Comparison of ENCODE assay signal across 14 mouse cellular contexts in the genomic region with DNA sequence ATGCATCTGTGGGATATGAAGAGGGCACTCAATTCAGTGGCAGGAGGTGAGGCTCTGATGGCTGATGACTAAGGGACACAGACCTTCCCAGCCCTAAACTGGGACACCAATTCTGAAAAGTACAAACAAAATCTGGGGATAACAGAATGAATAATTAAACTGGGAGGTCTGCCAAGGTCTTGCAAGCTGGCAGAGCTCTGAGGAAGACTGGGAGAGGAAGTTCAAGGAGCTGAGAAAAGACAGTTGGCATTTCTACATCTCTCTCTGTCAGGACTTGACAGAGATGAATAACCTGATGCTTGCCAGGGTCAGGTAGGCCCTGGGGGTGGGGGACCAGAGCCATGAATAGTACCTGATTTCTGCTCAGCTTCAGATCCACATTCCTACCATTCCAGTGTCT. TPM values are rescaled to one million over a fixed set of nuclear protein-coding genes. Genes with fewer than 3 reads are reported as not detected.
A peak's percentile ranks its signal among the peaks of the same experiment; 100 is the strongest.
DNase-seq lines count a peak whose midpoint lies in the region; ATAC-seq and TF ChIP-seq lines count a peak whose summit lies in the region.
"Had no signal": no experiment of that assay in that cellular context is flagged by ENCODE, and none has a peak within 500 bp of the region (broad histone marks: within the 10 kb centered on the region; RNA-seq: fewer than 3 reads in every experiment).

No protein-coding gene starts in this region.

- H3K4me1 ChIP-seq in liver, adult 2 months (ENCODE audit: control insufficient read depth, insufficient read depth, low read length): no peaks in the 10 kb centered on the region
- H3K4me1 ChIP-seq in liver, embryonic 11.5 days (replicated peaks; ENCODE audit: control insufficient read depth, insufficient read depth, low read length): no peaks in the 10 kb centered on the region; the same call in 1 of the 2 replicates
- peaks cover 42% of the 10 kb centered on the region for H3K4me1 ChIP-seq in heart, postnatal 0 days (ENCODE audit: control insufficient read depth, insufficient read depth)

- no peaks in the 10 kb centered on the region for H3K36me3 ChIP-seq in liver, adult 2 months (ENCODE audit: control insufficient read depth, insufficient read depth, low read length)
- H3K36me3 ChIP-seq in liver, embryonic 11.5 days (ENCODE audit: control insufficient read depth, insufficient read depth, low read length): no peaks in the 10 kb centered on the region
- H3K36me3 ChIP-seq in heart, postnatal 0 days (replicated peaks; ENCODE audit: control insufficient read depth, insufficient read depth, low read length): no peaks in the 10 kb centered on the region
- H3K36me3 ChIP-seq: forebrain, embryonic 10.5 days; neural tube, embryonic 12.5 days had no signal

- TF ChIP-seq CTCF in liver, adult 2 months (IDR thresholded peaks at IDR 0.05; ENCODE audit: low read depth, low read length): no peak
- TF ChIP-seq CTCF in heart, postnatal 0 days (IDR thresholded peaks at IDR 0.05; ENCODE audit: low read depth): no peak

- no peak overlapping the region for H3K9ac ChIP-seq in liver, adult 2 months (ENCODE audit: low read depth, low read length)
- no peak overlapping the region for H3K9ac ChIP-seq in liver, embryonic 11.5 days (ENCODE audit: low read depth, low read length)
- no peak overlapping the region for H3K9ac ChIP-seq in heart, postnatal 0 days (replicated peaks; ENCODE audit: low read depth, low read length)
- H3K9ac ChIP-seq: neural tube, embryonic 12.5 days had no signal

- intact Hi-C loops in heart, postnatal 14 days (cut with DNase I): no loop called here
- intact Hi-C loops in left cerebral cortex, postnatal 36 days (cut with DNase I): no loop called here

- no peak overlapping the region for H3K27ac ChIP-seq in liver, adult 2 months (replicated peaks; ENCODE audit: insufficient read depth, low read depth, low read length)
- H3K27ac ChIP-seq in liver, embryonic 11.5 days (ENCODE audit: low read depth, low read length): no peak overlapping the region
- H3K27ac ChIP-seq in heart, postnatal 0 days (ENCODE audit: low read depth): peak overlapping the region; percentile 39
- H3K27ac ChIP-seq: forebrain, embryonic 10.5 days; neural tube, embryonic 12.5 days had no signal

- H3K4me3 ChIP-seq in liver, adult 2 months (ENCODE audit: insufficient read depth, low read depth, low read length): no peak overlapping the region
- no peak overlapping the region for H3K4me3 ChIP-seq in liver, embryonic 11.5 days (ENCODE audit: low read depth, low read length)
- H3K4me3 ChIP-seq in heart, postnatal 0 days (ENCODE audit: low read depth, low read length): no peak overlapping the region
- H3K4me3 ChIP-seq: forebrain, embryonic 10.5 days; neural tube, embryonic 12.5 days had no signal

- H3K79me2 ChIP-seq in liver, adult 2 months (ENCODE audit: control insufficient read depth, insufficient read depth, low read length): no peaks in the 10 kb centered on the region

- DNase-seq in heart, adult 11 months: peak; percentile 72
- no peak for DNase-seq in heart, postnatal 14 days
- DNase-seq in liver, adult 2 months (ENCODE audit: extremely low read depth, low read depth, low spot score): peak; percentile 17
- no peak for DNase-seq in liver, embryonic 11.5 days (ENCODE audit: low spot score)
- peak; percentile 80 to 95 for DNase-seq in adrenal gland, adult (ENCODE audit: inconsistent age in 2 of 2, low spot score in 1 of 2)
- DNase-seq in heart, postnatal 0 days (ENCODE audit: low spot score): no peak
- no peak for DNase-seq in thymus, postnatal 14 days
- DNase-seq in left cerebral cortex, postnatal 36 days (ENCODE audit: low spot score in 2 of 2): no peak
- DNase-seq: embryo, embryonic 11 days; liver; thymus, adult 2 months had no signal

- H3K27me3 ChIP-seq in liver, adult 2 months (ENCODE audit: control insufficient read depth, insufficient read depth, low read length): no peaks in the 10 kb centered on the region
- H3K27me3 ChIP-seq in liver, embryonic 11.5 days (replicated peaks; ENCODE audit: control insufficient read depth, insufficient read depth, low read length): no peaks in the 10 kb centered on the region
- no peaks in the 10 kb centered on the region for H3K27me3 ChIP-seq in heart, postnatal 0 days (ENCODE audit: control insufficient read depth, insufficient read depth, low read length)
- H3K27me3 ChIP-seq: neural tube, embryonic 12.5 days had no signal

- no peak for TF ChIP-seq POLR2A in liver, adult 2 months (IDR thresholded peaks at IDR 0.05; ENCODE audit: extremely low read depth, insufficient read depth, low read length)

- no peak overlapping the region for H3K4me2 ChIP-seq in liver, embryonic 11.5 days
- H3K4me2 ChIP-seq in heart, postnatal 0 days (ENCODE audit: low read depth, low read length): no peak overlapping the region
- H3K4me2 ChIP-seq: neural tube, embryonic 12.5 days had no signal

- no peaks in the 10 kb centered on the region for H3K9me3 ChIP-seq in liver, embryonic 11.5 days (ENCODE audit: control insufficient read depth, low read length)
- no peaks in the 10 kb centered on the region for H3K9me3 ChIP-seq in heart, postnatal 0 days (replicated peaks; ENCODE audit: control insufficient read depth, low read length)
- H3K9me3 ChIP-seq: forebrain, embryonic 10.5 days; neural tube, embryonic 12.5 days had no signal

- ATAC-seq in liver, embryonic 11.5 days (replicated peaks; ENCODE audit: low FRiP score): no peak
- no peak for ATAC-seq in heart, postnatal 0 days (ENCODE audit: insufficient read depth, low read depth)

- no peak for TF ChIP-seq EP300 in heart, postnatal 0 days (IDR thresholded peaks at IDR 0.05; ENCODE audit: low read depth)

RNA-seq across cellular contexts. Expression of a gene that starts 8.2 kb away (rescaled TPM):
- total RNA-seq in heart, postnatal 14 days (2021): 10 to 100 TPM; 23.3 to 26.7 TPM
- total RNA-seq in liver, adult 2 months (2014; rRNA removed): 0.18 and 0.20 TPM in 2 replicates
- 0.07 TPM in 1 of 2 replicates, not detected in the other for polyA plus RNA-seq in liver, adult 2 months (2012; rRNA removed)
- 2.3 and 2.4 TPM in 2 replicates for polyA plus RNA-seq in liver, embryonic 11.5 days (2014; fragmentation: Nextera tagmentation; extraction: Ambion mirVana)
- total RNA-seq in heart, postnatal 0 days (2014; rRNA removed; ENCODE audit: low replicate concordance): 12.0 and 16.7 TPM in 2 replicates
- 27.6 and 29.4 TPM in 2 replicates for polyA plus RNA-seq in heart, postnatal 0 days (2015; fragmentation: Nextera tagmentation; extraction: Ambion mirVana)
- total RNA-seq in left cerebral cortex, postnatal 36 days (2021): 100 to 1,000 TPM; 122 to 133 TPM
- total RNA-seq: hematopoietic stem cell, adult 5-6 weeks had no signal

RNA-seq across cellular contexts. Expression of a gene that starts 45.9 kb away (rescaled TPM):
- total RNA-seq in heart, postnatal 14 days (2021): 1 to 10 TPM; 5.8 to 6.4 TPM
- total RNA-seq in liver, adult 2 months (2014; rRNA removed): 1.6 and 1.8 TPM in 2 replicates
- polyA plus RNA-seq in liver, adult 2 months (2012; rRNA removed): 1.1 and 1.4 TPM in 2 replicates
- polyA plus RNA-seq in liver, embryonic 11.5 days (2014; fragmentation: Nextera tagmentation; extraction: Ambion mirVana): 12.5 and 13.6 TPM in 2 replicates
- total RNA-seq in heart, postnatal 0 days (2014; rRNA removed; ENCODE audit: low replicate concordance): 7.3 and 29.1 TPM in 2 replicates
- polyA plus RNA-seq in heart, postnatal 0 days (2015; fragmentation: Nextera tagmentation; extraction: Ambion mirVana): 3.0 and 3.3 TPM in 2 replicates
- 1 to 10 TPM; 5.0 to 5.9 TPM for total RNA-seq in left cerebral cortex, postnatal 36 days (2021)

Comparison
In these comparisons a context has a peak if more than half of its experiments do, and no peak if none do; other contexts are left out.
1. DNase-seq: peak in heart, adult 11 months (single experiment), liver, adult 2 months (single experiment) and adrenal gland, adult (2 of 2); none in heart, postnatal 14 days (0 of 2), liver, embryonic 11.5 days (single experiment), heart, postnatal 0 days (single experiment), thymus, postnatal 14 days (single experiment) and left cerebral cortex, postnatal 36 days (0 of 2).
2. RNA of a gene that starts 8.2 kb away (total RNA-seq): 122 to 133 TPM in left cerebral cortex, postnatal 36 days, 23.3 to 26.7 TPM in heart, postnatal 14 days and 12.0 to 16.7 TPM in heart, postnatal 0 days; 0.18 to 0.20 TPM in liver, adult 2 months; every median in the first group is over 10 times any median in the second.